Mouse (Mus musculus) c-Kit-negative CD71-positive TER-119-positive erythroid progenitor cells, embryonic 14.5 days (primary cell): ENCODE measurements around the gene Tnr.
"Not testable (repeated sequence)": the region's sequence is repeated elsewhere in the genome, so short reads cannot be mapped to it uniquely, and the experiment has no call there.

Source experiments
- DNase-seq: peaks from one replicate; pipeline ENCODE4 v3.0.0-alpha.2; 2013; ENCODE audit warnings: low read depth, low spot score

Tnr gene

GRCm38 (mm10) chr1:159938449-159938848 lies 414.9 kb downstream of the Tnr start:
- DNase-seq = no peak

- DNase-seq = no peak
These were observed 415.8 kb downstream of the Tnr start for GRCm38 (mm10) chr1:159939335-159939734.

GRCm38 (mm10) chr1:159953526-159953925 lies 430.0 kb downstream of the Tnr start:
- no peak for DNase-seq

GRCm38 (mm10) chr1:159963351-159963750 lies 439.8 kb downstream of the Tnr start:
- no peak for DNase-seq

GRCm38 (mm10) chr1:159966286-159966685 lies 442.7 kb downstream of the Tnr start:
- not testable (repeated sequence) for DNase-seq

- DNase-seq = no peak
These were observed 444.8 kb downstream of the Tnr start for GRCm38 (mm10) chr1:159968395-159968794.

- no peak for DNase-seq
These were observed 454.2 kb downstream of the Tnr start for GRCm38 (mm10) chr1:159977786-159978185.

GRCm38 (mm10) chr1:159979096-159979495 lies 455.5 kb downstream of the Tnr start:
- no peak for DNase-seq

- DNase-seq = no peak
These were observed 456.8 kb downstream of the Tnr start for GRCm38 (mm10) chr1:159980355-159980754.
